Mouse (Mus musculus) forebrain, embryonic 14.5 days (tissue): Measurements from ENCODE around the gene U2af1l4. TPM values are rescaled to one million over a fixed set of nuclear protein-coding genes. Genes with fewer than 3 reads are reported as not detected.

Experiments
- ATAC-seq: fragments of 200-750 bp; cut with Nextera tagmentation; 2 replicates; pipeline ENCODE4 v1.8.0; 2017; ENCODE audit warnings: mild to moderate bottlenecking, moderate library complexity
- DNase-seq: peaks from one replicate; pipeline ENCODE4 v3.0.0-alpha.2; 2015; ENCODE audit warnings: low spot score
- H3K27ac ChIP-seq: fragments of 300-500 bp; sonication (generic); 2 replicates; pipeline ENCODE4 v1.5.1; 2014; ENCODE audit warnings: low read depth, mild to moderate bottlenecking, control low read depth, low read length, moderate library complexity
- H3K27me3 ChIP-seq: fragments of 300-500 bp; sonication (generic); replicated peaks from 2 replicates; pipeline ENCODE4 v1.6.1; 2014; ENCODE audit warnings: low read length, control low read depth, mixed read lengths; ENCODE audit not compliant: control insufficient read depth, insufficient read depth
- H3K36me3 ChIP-seq: fragments of 300-500 bp; sonication (generic); 2 replicates; pipeline ENCODE4 v1.6.1; 2014; ENCODE audit warnings: low read length, control low read depth; ENCODE audit not compliant: control insufficient read depth, insufficient read depth
- H3K4me1 ChIP-seq: fragments of 300-500 bp; sonication (generic); 2 replicates; pipeline ENCODE4 v1.6.1; 2014; ENCODE audit warnings: antibody characterized with exemption, low read length, control low read depth; ENCODE audit not compliant: control insufficient read depth, insufficient read depth
- H3K4me2 ChIP-seq: fragments of 300-500 bp; sonication (generic); 2 replicates; pipeline ENCODE4 v1.6.1; 2014; ENCODE audit warnings: mild to moderate bottlenecking, control low read depth, low read length
- H3K4me3 ChIP-seq: fragments of 300-500 bp; sonication (generic); 2 replicates; pipeline ENCODE4 v1.5.1; 2014; ENCODE audit warnings: low read depth, low read length, control low read depth
- H3K9ac ChIP-seq: fragments of 300-500 bp; sonication (generic); 2 replicates; pipeline ENCODE4 v1.6.1; 2014; ENCODE audit warnings: mild to moderate bottlenecking, low read length, control low read depth, moderate library complexity
- H3K9me3 ChIP-seq: fragments of 300-500 bp; sonication (generic); replicated peaks from 2 replicates; pipeline ENCODE4 v1.6.1; 2016; ENCODE audit warnings: low read length, control low read depth, mixed read lengths; ENCODE audit not compliant: control insufficient read depth
- WGBS: fragments of 180-500 bp; shearing (Covaris S2); extraction: QIAGEN DNeasy Blood & Tissue Kit; methylation state at CpG from one replicate; pipeline ENCODE4 v1.1.7; 2014; 5-methylcytosine and 5-hydroxymethylcytosine counted together
- polyA plus RNA-seq: library from polyadenylated mRNA; unstranded; fragments of >200 nt; fragmentation: Nextera tagmentation; extraction: Ambion mirVana; gene quantifications from 2 replicates; pipeline ENCODE4 v1.2.1, GENCODE M21; 2014

U2af1l4 gene
- polyA plus RNA-seq, 1 experiment from 2014 or later, result 135 TPM

DNA sequence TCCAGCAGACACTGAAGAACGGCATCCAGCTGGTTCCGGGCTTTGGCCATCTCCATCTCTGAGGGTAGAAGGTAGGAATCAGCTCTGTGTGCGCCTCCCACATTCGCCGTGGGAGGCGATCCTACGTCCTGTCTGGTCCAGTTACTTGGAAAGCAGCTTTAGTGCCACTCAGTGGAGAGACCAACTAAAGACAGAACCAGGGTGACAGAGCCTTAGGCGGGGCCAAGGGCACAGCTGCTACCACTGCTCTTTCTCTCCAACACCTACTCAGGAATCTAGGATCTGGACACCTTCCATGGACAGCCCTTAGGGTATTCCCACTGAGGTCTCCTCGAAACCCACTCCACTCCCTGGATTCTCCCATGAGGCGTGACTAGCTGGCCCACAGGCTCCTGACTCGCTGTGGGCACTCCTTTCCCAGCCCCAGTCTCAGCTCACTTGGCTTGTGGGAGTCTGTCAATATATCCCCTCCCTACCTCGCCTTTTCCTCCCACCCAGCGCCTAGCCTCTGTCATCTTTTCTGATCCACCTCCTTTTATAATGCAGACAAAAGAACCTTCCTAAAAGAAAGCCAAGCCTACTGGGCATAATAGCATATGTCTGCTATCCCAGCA lies 5.1 kb upstream of the U2af1l4 start:
- Histone ChIP-seq H3K27me3 (no peaks in the 10 kb centered on the region), H3K9me3 (no peaks in the 10 kb centered on the region), H3K4me1 (peaks cover 16% of the 10 kb centered on the region), H3K36me3 (peaks cover 39% of the 10 kb centered on the region), H3K27ac (no peak overlapping the region), H3K9ac (peak overlapping the region; percentile 17; the same call in 1 of the 2 replicates), H3K4me3 (no peak overlapping the region), H3K4me2 (peak overlapping the region; percentile 98; the same call in 1 of the 2 replicates)
- DNase-seq (no peak), ATAC-seq (no peak)
- 90% methylated on average over 13 of the region's 13 CpGs for WGBS

DNA sequence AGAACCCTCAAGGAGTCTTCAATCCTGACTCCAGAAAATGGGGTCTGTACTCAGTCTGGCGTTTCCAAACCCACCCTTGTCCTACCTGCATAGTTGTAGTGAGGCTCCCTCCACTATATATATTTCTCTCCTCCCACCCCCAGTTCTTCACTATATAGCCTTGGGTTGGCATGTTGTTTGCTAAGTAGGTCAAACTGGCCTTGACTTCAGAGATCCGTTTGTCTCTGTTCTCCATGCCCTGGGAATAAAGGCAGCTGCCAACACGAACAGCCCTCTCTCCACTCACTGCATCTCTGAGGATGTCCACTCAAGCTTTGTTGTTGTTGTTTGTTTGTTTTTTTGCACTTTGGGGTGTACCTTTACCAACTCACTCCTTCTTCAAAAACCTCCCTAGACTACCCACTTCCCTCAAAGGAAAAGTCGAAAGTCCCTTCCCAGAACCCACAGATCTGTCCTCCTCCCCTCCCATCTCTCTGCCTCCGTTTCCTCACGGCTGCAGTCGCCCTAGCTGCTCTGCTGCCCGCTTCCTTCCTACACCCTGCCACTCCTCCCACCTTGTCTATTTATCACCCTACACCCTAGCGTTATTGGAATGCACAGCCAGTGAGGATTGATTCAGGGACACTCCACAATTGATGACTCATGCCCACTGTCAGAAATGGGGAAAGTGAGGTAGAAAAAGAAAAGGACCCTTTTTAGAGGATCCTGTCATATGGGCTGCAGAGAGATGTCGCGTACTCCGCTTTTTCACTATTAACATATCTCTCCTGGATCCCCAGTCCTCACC lies 4.3 kb upstream of the U2af1l4 start:
- peak overlapping the region; percentile 98 for H3K4me2 ChIP-seq

GRCm38 (mm10) chr7:30559443-30559954 lies 3.6 kb upstream of the U2af1l4 start, which contains the start of gene Lin37:
TSS of gene Lin37 (minus strand) at chr7:30559838.
- H3K36me3 ChIP-seq, result peaks cover 34% of the 10 kb centered on the region
- DNase-seq, result peak; percentile 99
- peak within 1 kb of the TSS; percentile 62 for H3K4me3 ChIP-seq
- H3K4me2 ChIP-seq, result peak within 1 kb of the TSS; percentile 98
- no peak within 1 kb of the TSS; the same call in 1 of the 2 replicates for H3K27ac ChIP-seq
- peak; percentile 88 for ATAC-seq
- peaks cover 13% of the 10 kb centered on the region for H3K4me1 ChIP-seq
- H3K9ac ChIP-seq, result peak within 1 kb of the TSS; percentile 77
- H3K9me3 ChIP-seq, result no peaks in the 10 kb centered on the region
- no peaks in the 10 kb centered on the region for H3K27me3 ChIP-seq
- under 1% methylated on average over 20 of the region's 20 CpGs for WGBS

More for the DNA sequence above, 4.3 kb upstream of the U2af1l4 start:
- no peaks in the 10 kb centered on the region for H3K9me3 ChIP-seq
- ATAC-seq, result no peak
- no peak overlapping the region; the same call in 1 of the 2 replicates for H3K27ac ChIP-seq
- peaks cover 12% of the 10 kb centered on the region for H3K4me1 ChIP-seq
- H3K36me3 ChIP-seq, result peaks cover 39% of the 10 kb centered on the region
- no peaks in the 10 kb centered on the region for H3K27me3 ChIP-seq
- WGBS, result 16% methylated on average over 12 of the region's 12 CpGs
- H3K4me3 ChIP-seq, result peak overlapping the region; percentile 62
- peak overlapping the region; percentile 77 for H3K9ac ChIP-seq
- DNase-seq, result no peak

DNA sequence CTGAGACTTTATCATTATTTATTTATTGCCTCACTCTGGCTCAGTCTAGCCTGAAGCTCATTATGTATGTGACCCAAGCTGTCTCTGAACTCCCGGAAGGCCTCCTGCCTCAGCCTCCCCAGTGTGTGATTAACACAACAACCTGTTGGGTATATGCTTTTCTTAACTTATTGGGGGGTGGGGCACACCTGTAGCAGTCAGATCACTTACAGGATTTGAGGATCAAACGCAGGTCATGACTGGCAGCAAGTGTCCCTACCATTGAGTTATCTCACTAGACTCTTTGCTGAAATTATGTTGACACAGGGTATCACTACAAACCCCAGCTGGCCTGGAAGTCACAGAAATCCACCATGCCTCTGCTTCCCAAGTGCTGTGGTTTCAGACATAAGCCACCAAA lies 2.8 kb upstream of the U2af1l4 start:
- ATAC-seq (no peak), DNase-seq (no peak)
- Histone ChIP-seq H3K9ac (no peak overlapping the region), H3K27ac (no peak overlapping the region), H3K4me3 (no peak overlapping the region), H3K4me1 (peaks cover 13% of the 10 kb centered on the region), H3K36me3 (peaks cover 34% of the 10 kb centered on the region), H3K4me2 (no peak overlapping the region), H3K9me3 (no peaks in the 10 kb centered on the region), H3K27me3 (no peaks in the 10 kb centered on the region)
- WGBS, result 69% methylated on average over 2 of the region's 2 CpGs

DNA sequence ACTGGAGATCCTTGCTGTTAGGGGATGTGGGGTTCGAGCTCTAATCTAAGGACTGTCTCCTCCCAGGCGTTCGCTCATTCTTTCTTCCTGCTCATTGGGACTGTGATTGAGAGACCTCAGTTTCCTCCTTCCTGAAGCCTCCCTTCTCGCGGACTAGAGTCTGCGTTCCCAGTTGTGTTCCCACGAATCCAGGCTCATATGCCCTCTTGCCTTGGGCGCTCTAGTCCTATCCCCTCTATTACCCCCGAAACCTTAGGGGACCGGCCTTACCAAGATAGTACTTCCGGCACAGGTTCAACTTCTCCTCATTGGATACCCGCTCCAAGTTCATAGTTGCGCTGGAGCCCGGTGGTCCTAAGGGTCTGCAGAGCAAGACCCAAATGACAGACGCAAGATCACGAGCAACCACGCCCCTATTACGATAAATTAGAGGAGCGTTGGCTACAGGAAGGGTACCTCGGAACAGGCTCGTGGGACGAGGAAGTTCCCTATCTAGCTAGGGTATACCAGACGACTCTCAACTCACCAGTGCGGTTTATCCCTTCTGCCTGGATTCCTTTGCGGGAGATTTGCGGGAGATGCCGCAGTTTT lies 480 bp upstream of the U2af1l4 start:
- peaks cover 13% of the 10 kb centered on the region for H3K4me1 ChIP-seq
- peak; percentile 20 for DNase-seq
- no peaks in the 10 kb centered on the region for H3K9me3 ChIP-seq
- H3K36me3 ChIP-seq, result peaks cover 35% of the 10 kb centered on the region
- H3K27ac ChIP-seq, result no peak overlapping the region
- peak overlapping the region; percentile 61 for H3K9ac ChIP-seq
- peak overlapping the region; percentile 79 for H3K4me2 ChIP-seq
- peak; percentile 11 for ATAC-seq
- H3K27me3 ChIP-seq, result no peaks in the 10 kb centered on the region
- peak overlapping the region; percentile 76 for H3K4me3 ChIP-seq
- WGBS, result 1% methylated on average over 27 of the region's 27 CpGs

- peak overlapping the region; percentile 76 for H3K4me3 ChIP-seq
- ATAC-seq (no peak), DNase-seq (no peak)
- no peaks in the 10 kb centered on the region for H3K27me3 ChIP-seq
- H3K4me1 ChIP-seq, result peaks cover 5% of the 10 kb centered on the region
- peaks cover 46% of the 10 kb centered on the region for H3K36me3 ChIP-seq
- peak overlapping the region; percentile 76 for H3K9ac ChIP-seq
- H3K9me3 ChIP-seq, result no peaks in the 10 kb centered on the region
- 22% methylated on average over 6 of the region's 6 CpGs for WGBS
- H3K27ac ChIP-seq, result 0 out of 2 replicates have a peak overlapping the region, but pooled peaks have one; percentile 91
- H3K4me2 ChIP-seq, result peak overlapping the region; percentile 71
Measured at GRCm38 (mm10) chr7:30563906-30564280, 792 bp downstream of the U2af1l4 start.

DNA sequence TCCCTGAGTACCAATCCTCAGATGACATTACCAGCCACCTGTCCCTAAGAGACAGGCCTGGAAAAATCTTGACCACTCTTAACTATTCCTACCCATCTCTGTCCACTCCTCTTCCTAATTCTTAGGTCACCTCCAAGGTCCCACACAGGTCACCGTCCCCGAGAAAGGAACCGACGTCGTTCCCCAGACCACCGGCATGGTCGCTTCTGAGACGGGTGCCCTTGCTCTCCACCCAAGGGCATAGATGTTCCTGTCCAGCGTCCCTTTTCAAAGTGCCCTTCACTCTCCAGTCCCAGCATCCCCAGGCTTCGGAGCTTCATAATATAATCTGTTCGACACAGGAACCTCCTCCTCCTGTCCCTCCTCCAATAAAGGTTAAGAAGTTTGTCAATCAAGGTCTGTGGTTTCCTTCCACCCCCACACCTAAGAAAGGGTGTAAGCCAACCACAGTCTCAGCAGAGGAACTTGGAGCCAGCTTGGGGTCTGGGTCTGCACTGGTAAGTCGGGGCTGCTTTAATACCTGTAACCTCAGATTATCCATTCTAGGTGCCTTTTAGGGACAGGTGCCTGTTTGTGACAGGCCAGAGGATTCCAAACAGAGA lies 2.0 kb downstream of the U2af1l4 start, which contains the start of gene Igflr1:
Igflr1 (plus strand) TSS at position 458 of the 602 bp plus-strand sequence.
- peaks cover 4% of the 10 kb centered on the region; the same call in 1 of the 2 replicates for H3K4me1 ChIP-seq
- 95% methylated on average over 12 of the region's 12 CpGs for WGBS
- no peak within 1 kb of the TSS for H3K4me3 ChIP-seq
- H3K27me3 ChIP-seq, result no peaks in the 10 kb centered on the region
- no peak within 1 kb of the TSS for H3K27ac ChIP-seq
- no peak within 1 kb of the TSS for H3K9ac ChIP-seq
- H3K36me3 ChIP-seq, result peaks cover 57% of the 10 kb centered on the region
- DNase-seq (no peak), ATAC-seq (no peak)
- H3K4me2 ChIP-seq, result peak within 1 kb of the TSS; percentile 71; the same call in 1 of the 2 replicates
- no peaks in the 10 kb centered on the region for H3K9me3 ChIP-seq

- 91% methylated on average over 9 of the region's 9 CpGs for WGBS
- ATAC-seq, result no peak
Measured at GRCm38 (mm10) chr7:30566033-30566432, 2.9 kb downstream of the U2af1l4 start.

More at GRCm38 (mm10) chr7:30566033-30566432, 2.9 kb downstream of the U2af1l4 start:
- DNase-seq, result no peak
- Histone ChIP-seq H3K36me3 (peaks cover 67% of the 10 kb centered on the region), H3K27ac (no peak overlapping the region), H3K27me3 (no peaks in the 10 kb centered on the region), H3K9me3 (no peaks in the 10 kb centered on the region), H3K4me1 (peaks cover 4% of the 10 kb centered on the region; the same call in 1 of the 2 replicates), H3K9ac (no peak overlapping the region), H3K4me2 (no peak overlapping the region), H3K4me3 (no peak overlapping the region)
